Comparison of ENCODE assay signal across 14 mouse cellular contexts in the genomic region with DNA sequence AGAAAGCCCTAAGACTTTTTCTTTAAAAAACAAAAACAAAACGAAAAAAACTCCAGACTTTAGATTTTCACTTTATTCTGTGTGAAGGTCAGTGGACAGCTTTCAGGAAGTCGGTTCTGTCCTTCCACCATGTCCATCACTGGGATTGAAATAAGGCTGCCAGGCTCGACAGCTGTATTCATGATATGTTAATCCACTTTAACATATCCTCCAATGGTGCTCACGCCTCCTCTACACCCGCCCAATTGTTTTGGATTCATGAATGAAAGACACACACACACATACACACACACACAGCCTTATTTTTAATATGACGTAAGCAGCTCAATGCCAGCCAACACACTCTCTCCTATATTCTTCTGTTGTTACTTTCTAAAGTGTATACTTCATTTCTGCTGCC.
"Had no signal": no experiment of that assay in that cellular context is flagged by ENCODE, and none has a peak within 500 bp of the region (broad histone marks: within the 10 kb centered on the region; RNA-seq: fewer than 3 reads in every experiment).

No protein-coding gene starts in this region.

- H3K27me3 ChIP-seq: liver, embryonic 15.5 days; neural tube, embryonic 13.5 days had no signal

- H3K9me3 ChIP-seq: limb, embryonic 10.5 days; liver, embryonic 15.5 days; neural tube, embryonic 13.5 days had no signal

- H3K9ac ChIP-seq: liver, embryonic 15.5 days; neural tube, embryonic 13.5 days had no signal

- ATAC-seq: lung, postnatal 0 days; midbrain, embryonic 16.5 days had no signal

- H3K4me2 ChIP-seq: liver, embryonic 11.5 days; liver, embryonic 15.5 days; neural tube, embryonic 13.5 days had no signal

- H3K27ac ChIP-seq: limb, embryonic 10.5 days; liver, embryonic 15.5 days; neural tube, embryonic 13.5 days had no signal

- DNase-seq: kidney, postnatal 14 days; lung, adult 2 months; lung, postnatal 36 days; retina, postnatal 1 day; right cerebral cortex, postnatal 4 days; spleen, adult 18-20 months; thymus, adult 18-20 months; thymus, postnatal 14 days had no signal

- H3K4me3 ChIP-seq: limb, embryonic 10.5 days; liver, embryonic 15.5 days; neural tube, embryonic 13.5 days had no signal
